Mouse (Mus musculus) limb, embryonic 11.5 days (tissue): ENCODE measurements around the gene Tmem81. TPM values are rescaled to one million over a fixed set of nuclear protein-coding genes. Genes with fewer than 3 reads are reported as not detected.

ENCODE experiments used
- ATAC-seq: fragments of 200-750 bp; cut with Nextera tagmentation; 2 replicates; pipeline ENCODE4 v1.8.0; 2017; ENCODE audit warnings: low read depth; ENCODE audit not compliant: insufficient number of reproducible peaks, low FRiP score, low TSS enrichment
- DNase-seq: peaks from one replicate; pipeline ENCODE4 v3.0.0-alpha.2; 2015; ENCODE audit warnings: low spot score
- H3K27ac ChIP-seq: fragments of 300-500 bp; sonication (generic); replicated peaks from 2 replicates; pipeline ENCODE4 v1.5.1; 2014; ENCODE audit warnings: low read depth, mild to moderate bottlenecking, low read length
- H3K27me3 ChIP-seq: fragments of 300-500 bp; sonication (generic); 2 replicates; pipeline ENCODE4 v1.6.1; 2014; ENCODE audit warnings: mild to moderate bottlenecking, low read length, mixed read lengths; ENCODE audit not compliant: control insufficient read depth, insufficient read depth
- H3K36me3 ChIP-seq: fragments of 300-500 bp; sonication (generic); 2 replicates; pipeline ENCODE4 v1.6.1; 2014; ENCODE audit warnings: mild to moderate bottlenecking, low read length, moderate library complexity, mixed read lengths; ENCODE audit not compliant: control insufficient read depth, insufficient read depth
- H3K4me1 ChIP-seq: fragments of 300-500 bp; sonication (generic); 2 replicates; pipeline ENCODE4 v1.6.1; 2014; ENCODE audit warnings: low read length, mixed read lengths; ENCODE audit not compliant: control insufficient read depth, insufficient read depth
- H3K4me2 ChIP-seq: fragments of 300-500 bp; sonication (generic); 2 replicates; pipeline ENCODE4 v1.6.1; 2014; ENCODE audit warnings: low read depth, mild to moderate bottlenecking, moderate library complexity; ENCODE audit not compliant: severe bottlenecking
- H3K4me3 ChIP-seq: fragments of 300-500 bp; sonication (generic); 2 replicates; pipeline ENCODE4 v1.5.1; 2014; ENCODE audit warnings: low read depth, low read length
- H3K9ac ChIP-seq: fragments of 300-500 bp; sonication (generic); 2 replicates; pipeline ENCODE4 v1.6.1; 2014; ENCODE audit warnings: mild to moderate bottlenecking, low read length
- H3K9me3 ChIP-seq: fragments of 300-500 bp; sonication (generic); 2 replicates; pipeline ENCODE4 v1.6.1; 2016; ENCODE audit warnings: low read length; ENCODE audit not compliant: control insufficient read depth
- WGBS: fragments of 180-500 bp; shearing (Covaris S2); extraction: QIAGEN DNeasy Blood & Tissue Kit; methylation state at CpG from one replicate; pipeline ENCODE4 v1.1.7; 2014; 5-methylcytosine and 5-hydroxymethylcytosine counted together
- polyA plus RNA-seq: library from polyadenylated mRNA; unstranded; fragments of >200 nt; fragmentation: Nextera tagmentation; extraction: Ambion mirVana; gene quantifications from 2 replicates; pipeline ENCODE4 v1.2.1, GENCODE M21; 2014

Gene Tmem81
- polyA plus RNA-seq, 1 experiment from 2014 or later = 1.5 TPM

DNA sequence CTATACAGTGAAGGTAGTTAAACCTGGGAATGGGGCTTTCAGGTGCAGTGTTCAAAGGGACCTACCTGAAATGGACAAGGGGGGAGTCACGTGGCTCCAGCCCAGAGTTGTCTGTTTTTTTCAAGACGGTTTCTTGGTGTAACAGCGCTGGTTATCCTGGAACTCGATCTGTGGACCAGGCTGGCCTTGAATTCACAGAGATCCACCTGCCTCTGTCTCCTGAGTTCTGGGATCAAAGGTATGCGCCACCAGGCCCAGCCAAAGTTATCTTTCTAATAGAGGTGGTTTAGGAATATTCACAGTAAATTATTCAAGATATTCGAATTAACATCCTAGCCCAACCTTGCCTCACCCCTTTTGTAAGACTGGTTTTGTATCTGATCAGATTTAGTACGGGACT is 626 bp downstream of the Tmem81 start:
- Histone ChIP-seq H3K27ac (no peak overlapping the region), H3K4me2 (no peak overlapping the region), H3K27me3 (no peaks in the 10 kb centered on the region), H3K9me3 (no peaks in the 10 kb centered on the region), H3K36me3 (peaks cover 7% of the 10 kb centered on the region; the same call in 1 of the 2 replicates), H3K4me3 (no peak overlapping the region), H3K9ac (no peak overlapping the region), H3K4me1 (peaks cover 3% of the 10 kb centered on the region; the same call in 1 of the 2 replicates)
- no peak for DNase-seq
- 92% methylated on average over 7 of the region's 7 CpGs for WGBS
- ATAC-seq = no peak

DNA sequence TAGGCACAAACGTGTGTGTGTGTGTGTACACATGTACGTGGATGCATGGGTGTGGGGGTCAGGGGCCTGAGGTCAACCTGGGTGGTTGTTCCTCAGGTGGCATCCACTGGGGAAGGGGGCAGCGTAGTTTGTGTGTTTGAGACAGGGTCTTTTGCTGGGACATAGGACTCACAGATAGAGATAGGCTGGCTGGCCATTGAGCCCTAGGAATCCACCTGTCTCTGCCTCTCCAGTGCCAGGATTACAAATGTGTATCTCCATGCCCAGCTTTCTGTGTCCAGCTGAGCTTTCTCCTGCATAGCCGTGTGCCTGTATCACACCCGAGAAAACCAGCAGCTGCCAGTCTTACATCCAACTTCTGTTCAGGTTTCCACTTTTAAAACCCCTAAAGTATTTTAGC is 3.7 kb downstream of the Tmem81 start:
- H3K27me3 ChIP-seq = no peaks in the 10 kb centered on the region
- peaks cover 5% of the 10 kb centered on the region; the same call in 1 of the 2 replicates for H3K4me1 ChIP-seq
- DNase-seq (no peak), ATAC-seq (no peak)
- H3K4me3 ChIP-seq = no peak overlapping the region
- no peaks in the 10 kb centered on the region for H3K9me3 ChIP-seq
- no peak overlapping the region for H3K4me2 ChIP-seq
- 86% methylated on average over 5 of the region's 5 CpGs for WGBS
- H3K36me3 ChIP-seq = peaks cover 7% of the 10 kb centered on the region; the same call in 1 of the 2 replicates
- H3K9ac ChIP-seq = no peak overlapping the region
- H3K27ac ChIP-seq = no peak overlapping the region

DNA sequence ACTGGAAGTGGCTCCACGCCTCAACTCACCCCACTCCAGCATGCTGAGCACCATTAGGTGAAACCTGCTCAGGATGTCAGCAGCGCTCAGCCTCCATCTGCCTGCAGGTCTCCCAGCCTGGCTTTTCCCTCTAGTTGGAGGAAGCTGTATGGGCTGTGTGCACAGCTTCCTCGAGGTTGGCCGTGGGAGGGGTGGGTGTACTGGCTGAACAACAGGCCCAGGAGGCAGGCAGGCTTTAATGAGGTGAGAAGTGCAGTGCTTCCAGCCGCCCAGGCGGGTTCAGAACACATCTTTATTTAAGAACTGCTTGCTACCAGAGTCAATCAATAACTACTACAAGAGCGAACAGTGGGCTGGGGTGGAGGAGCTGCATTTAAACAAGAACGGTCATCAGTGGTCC is 5.5 kb downstream of the Tmem81 start:
- 38% methylated on average over 8 of the region's 8 CpGs for WGBS
- H3K27ac ChIP-seq = 0 out of 2 replicates have a peak overlapping the region, but pooled peaks have one; percentile 30
- ATAC-seq = peak; percentile 46; the same call in 1 of the 2 replicates

DNA sequence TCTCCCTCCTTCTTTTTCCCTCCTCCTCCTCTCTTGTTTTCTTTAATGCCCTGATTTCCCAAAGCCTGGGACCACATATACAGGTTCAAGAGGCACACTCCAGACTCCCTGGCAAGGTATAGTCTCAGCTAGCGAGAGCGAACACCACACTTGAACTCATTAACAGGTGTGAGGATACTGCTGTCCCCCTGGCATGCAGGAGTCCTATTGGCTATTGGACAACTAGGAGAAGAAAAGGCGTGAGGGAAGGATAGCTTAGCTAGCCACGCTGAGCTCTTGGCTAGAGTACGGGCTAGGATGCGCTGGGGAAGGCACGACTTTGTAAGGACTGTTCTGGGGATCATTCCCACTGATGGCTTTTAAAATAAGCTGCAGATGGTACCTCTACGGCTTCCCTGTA is 6.1 kb downstream of the Tmem81 start:
- DNase-seq (no peak), ATAC-seq (no peak)
- H3K4me1 ChIP-seq = peaks cover 5% of the 10 kb centered on the region; the same call in 1 of the 2 replicates
- H3K9ac ChIP-seq = no peak overlapping the region
- H3K27ac ChIP-seq = 0 out of 2 replicates have a peak overlapping the region, but pooled peaks have one; percentile 30
- no peak overlapping the region for H3K4me3 ChIP-seq
- H3K27me3 ChIP-seq = no peaks in the 10 kb centered on the region
- H3K36me3 ChIP-seq = no peaks in the 10 kb centered on the region; the same call in 1 of the 2 replicates
- H3K9me3 ChIP-seq = no peaks in the 10 kb centered on the region
- WGBS = 82% methylated on average over 8 of the region's 8 CpGs
- H3K4me2 ChIP-seq = no peak overlapping the region

More for the DNA sequence above, 5.5 kb downstream of the Tmem81 start:
- Histone ChIP-seq H3K9ac (no peak overlapping the region), H3K27me3 (no peaks in the 10 kb centered on the region), H3K4me1 (peaks cover 5% of the 10 kb centered on the region; the same call in 1 of the 2 replicates), H3K36me3 (peaks cover 2% of the 10 kb centered on the region; the same call in 1 of the 2 replicates), H3K4me3 (no peak overlapping the region), H3K4me2 (no peak overlapping the region), H3K9me3 (no peaks in the 10 kb centered on the region)
- DNase-seq = peak; percentile 65

DNA sequence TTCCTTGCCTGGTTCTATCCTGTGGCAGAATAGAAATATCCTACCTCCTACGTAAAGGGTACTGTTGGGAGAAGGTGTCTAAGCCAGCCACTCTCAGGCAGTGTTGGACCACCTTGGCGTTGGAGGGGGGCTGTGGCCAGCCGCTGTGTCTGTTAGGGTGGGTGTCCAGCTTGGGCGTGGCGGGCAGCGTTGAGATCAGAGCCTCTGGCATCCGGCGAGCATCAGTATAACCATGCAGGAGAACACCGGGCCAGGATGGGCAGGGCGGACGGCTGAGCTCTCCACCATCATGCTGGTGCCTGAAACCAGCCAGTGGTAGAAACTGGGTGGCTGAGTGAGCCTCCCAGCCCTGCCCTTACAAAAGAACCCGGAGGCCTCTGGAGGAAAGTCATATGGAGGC is 9.3 kb downstream of the Tmem81 start:
- WGBS = 93% methylated on average over 12 of the region's 12 CpGs
- H3K9ac ChIP-seq = no peak overlapping the region
- peaks cover 5% of the 10 kb centered on the region; the same call in 1 of the 2 replicates for H3K4me1 ChIP-seq
- H3K27ac ChIP-seq = no peak overlapping the region
- no peaks in the 10 kb centered on the region for H3K9me3 ChIP-seq
- H3K27me3 ChIP-seq = no peaks in the 10 kb centered on the region
- DNase-seq (no peak), ATAC-seq (no peak)
- H3K4me3 ChIP-seq = no peak overlapping the region
- no peaks in the 10 kb centered on the region for H3K36me3 ChIP-seq
- no peak overlapping the region for H3K4me2 ChIP-seq

DNA sequence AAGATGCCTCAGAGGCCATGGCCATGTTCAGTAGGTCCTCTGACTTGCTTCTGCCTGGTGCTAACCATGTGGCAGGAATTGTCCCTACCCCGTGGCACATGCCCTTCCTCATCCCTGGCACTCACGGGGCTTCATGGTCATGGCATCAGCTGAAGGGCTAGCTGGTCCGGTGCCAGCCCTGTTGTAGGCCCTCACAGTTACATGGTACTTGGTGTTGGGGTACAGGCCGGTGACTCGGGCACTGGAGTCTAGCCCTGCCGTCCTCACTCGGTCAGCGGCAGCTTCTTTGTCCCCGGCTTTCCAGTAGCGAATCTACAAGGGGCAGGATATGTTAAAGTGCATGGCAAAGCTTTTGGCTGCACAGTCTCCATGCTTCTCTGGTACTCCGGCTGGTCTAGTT is 10.7 kb downstream of the Tmem81 start:
- DNase-seq (no peak), ATAC-seq (no peak)
- Histone ChIP-seq H3K27me3 (no peaks in the 10 kb centered on the region), H3K27ac (no peak overlapping the region), H3K36me3 (no peaks in the 10 kb centered on the region), H3K9ac (no peak overlapping the region), H3K4me1 (peaks cover 1% of the 10 kb centered on the region; the same call in 1 of the 2 replicates), H3K4me2 (no peak overlapping the region), H3K9me3 (no peaks in the 10 kb centered on the region), H3K4me3 (no peak overlapping the region)
- 88% methylated on average over 11 of the region's 11 CpGs for WGBS

DNA sequence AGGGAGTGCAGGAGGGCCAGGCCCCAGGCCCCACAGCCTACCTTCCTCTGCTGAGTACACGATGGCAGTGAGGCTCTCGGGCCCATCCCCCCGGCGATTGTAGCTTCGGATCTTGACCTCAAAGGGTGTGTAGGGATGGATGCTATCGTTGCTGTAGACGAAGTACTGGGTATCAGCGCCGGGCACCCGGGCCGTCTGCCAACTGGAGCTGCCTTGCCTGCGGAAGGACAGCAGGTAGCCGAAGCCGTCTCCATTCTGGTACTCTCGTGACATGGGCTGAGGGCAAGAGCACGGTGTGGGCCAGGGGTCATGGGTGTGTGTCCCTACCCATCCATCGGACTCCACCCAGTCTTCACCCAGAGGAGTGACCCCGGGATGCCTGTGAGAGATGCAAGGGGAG is 12.6 kb downstream of the Tmem81 start:
- H3K9me3 ChIP-seq = no peaks in the 10 kb centered on the region
- ATAC-seq (no peak), DNase-seq (no peak)
- H3K9ac ChIP-seq = no peak overlapping the region
- no peak overlapping the region for H3K4me2 ChIP-seq
- H3K36me3 ChIP-seq = no peaks in the 10 kb centered on the region
- no peaks in the 10 kb centered on the region for H3K27me3 ChIP-seq
- no peak overlapping the region for H3K27ac ChIP-seq
- no peaks in the 10 kb centered on the region for H3K4me1 ChIP-seq
- 87% methylated on average over 18 of the region's 18 CpGs for WGBS
- no peak overlapping the region for H3K4me3 ChIP-seq

DNA sequence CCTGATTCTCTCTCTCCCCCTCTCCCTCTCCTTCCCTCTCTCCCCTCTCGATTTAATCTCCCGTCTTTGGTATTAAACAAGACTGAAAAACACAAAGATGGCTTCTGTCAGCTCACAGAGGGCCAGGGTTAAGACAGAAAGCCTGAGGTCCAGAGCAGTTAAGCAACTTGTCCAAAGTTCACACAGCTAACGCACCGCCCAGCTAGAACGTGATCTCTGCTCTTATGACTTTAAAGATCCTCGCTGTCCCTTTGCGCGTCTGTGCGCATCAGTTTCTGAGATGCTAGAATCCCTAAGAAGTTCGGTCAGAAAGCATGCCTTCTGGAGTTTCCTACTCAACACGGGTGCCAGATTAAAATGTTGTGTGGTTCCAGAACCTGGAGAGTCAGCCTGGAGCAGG is 13.7 kb downstream of the Tmem81 start:
- H3K9me3 ChIP-seq = no peaks in the 10 kb centered on the region
- H3K4me1 ChIP-seq = no peaks in the 10 kb centered on the region
- H3K4me3 ChIP-seq = no peak overlapping the region
- DNase-seq = no peak
- no peak for ATAC-seq
- no peak overlapping the region for H3K9ac ChIP-seq
- no peak overlapping the region for H3K27ac ChIP-seq
- H3K4me2 ChIP-seq = no peak overlapping the region
- no peaks in the 10 kb centered on the region for H3K27me3 ChIP-seq
- 91% methylated on average over 11 of the region's 11 CpGs for WGBS
- no peaks in the 10 kb centered on the region for H3K36me3 ChIP-seq

DNA sequence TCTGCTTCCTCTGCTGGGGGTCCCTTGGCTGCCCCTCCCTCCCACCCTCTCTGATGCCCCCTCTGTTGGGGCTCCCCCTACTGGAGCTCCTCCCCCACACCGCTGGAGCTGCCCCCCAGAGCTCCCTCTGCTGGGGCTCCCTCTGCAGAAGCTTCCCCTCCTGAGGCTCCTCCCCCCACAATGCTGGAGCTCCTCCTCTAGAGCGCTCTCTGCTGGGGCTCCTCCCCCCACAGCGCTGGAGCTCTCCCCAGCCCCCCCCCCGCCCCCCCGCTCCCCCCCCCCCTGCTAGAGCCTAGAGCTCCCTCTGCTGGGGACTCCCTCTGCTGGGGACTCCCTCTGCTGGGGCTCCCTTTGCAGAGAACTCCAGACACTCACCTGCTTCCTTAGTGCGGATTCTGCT is 14.7 kb downstream of the Tmem81 start:
- no peak overlapping the region for H3K4me2 ChIP-seq
- H3K4me3 ChIP-seq = no peak overlapping the region
- no peaks in the 10 kb centered on the region for H3K36me3 ChIP-seq
- no peaks in the 10 kb centered on the region for H3K4me1 ChIP-seq
- 13% methylated on average over 3 of the region's 6 CpGs for WGBS
- H3K9me3 ChIP-seq = no peaks in the 10 kb centered on the region
- ATAC-seq (no peak), DNase-seq (peak; percentile 67)
- no peak overlapping the region for H3K9ac ChIP-seq
- 0 out of 2 replicates have a peak, but pooled peaks cover 4% of the 10 kb centered on the region for H3K27me3 ChIP-seq
- H3K27ac ChIP-seq = no peak overlapping the region
